Mouse (Mus musculus) activated CD4-positive, CD25-positive, alpha-beta regulatory T cell, adult 4 months (primary cell): ENCODE measurements around the gene Aco1. TPM values are rescaled to one million over a fixed set of nuclear protein-coding genes. Genes with fewer than 3 reads are reported as not detected.

Experiments used
- polyA plus RNA-seq, 2 experiments: library from polyadenylated mRNA; unstranded; fragments of 100-300 nt; shearing (Covaris generic); gene quantifications; one replicate each; pipeline ENCODE4 v1.2.1; 2017

Aco1 gene
- polyA plus RNA-seq, 2 experiments from 2014 or later = 20.3 to 22.6 TPM

Other genes starting within 250 kb of the Aco1 start
- 10 to 100 TPM; 81.4 to 82.3 TPM for gene Ddx58, start 96.7 kb downstream of the Aco1 start, polyA plus RNA-seq
- gene Smim27, start 126.5 kb downstream of the Aco1 start, polyA plus RNA-seq = 10 to 100 TPM; 19.7 to 75.0 TPM
- 10 to 100 TPM; 18.9 to 19.9 TPM for gene Topors, start 126.8 kb downstream of the Aco1 start, polyA plus RNA-seq
- 100 to 1,000 TPM; 142 to 147 TPM for gene Ndufb6, start 136.3 kb downstream of the Aco1 start, polyA plus RNA-seq